Comparison of ENCODE assay signal across 21 mouse cellular contexts in genomic region chr6:37781894-37782293, GRCm38 (mm10).
A peak's percentile ranks its signal among the peaks of the same experiment; 100 is the strongest.
DNase-seq lines count a peak whose midpoint lies in the region; ATAC-seq and TF ChIP-seq lines count a peak whose summit lies in the region.
"Had no signal": no experiment of that assay in that cellular context is flagged by ENCODE, and none has a peak within 500 bp of the region (broad histone marks: within the 10 kb centered on the region; RNA-seq: fewer than 3 reads in every experiment).

No protein-coding gene starts in this region.

- peaks cover 19% of the 10 kb centered on the region for H3K4me1 ChIP-seq in liver, adult 2 months (ENCODE audit: control insufficient read depth, insufficient read depth, low read length)
- no peaks in the 10 kb centered on the region for H3K4me1 ChIP-seq in liver, embryonic 11.5 days (replicated peaks; ENCODE audit: control insufficient read depth, insufficient read depth, low read length)
- no peaks in the 10 kb centered on the region for H3K4me1 ChIP-seq in liver, embryonic 16.5 days (ENCODE audit: control insufficient read depth, low read depth, low read length)
- no peaks in the 10 kb centered on the region for H3K4me1 ChIP-seq in liver, postnatal 0 days (ENCODE audit: insufficient read depth)
- peaks cover 5% of the 10 kb centered on the region; the same call in 1 of the 2 replicates for H3K4me1 ChIP-seq in liver, embryonic 12.5 days

- H3K9me3 ChIP-seq in liver, embryonic 11.5 days (ENCODE audit: control insufficient read depth, low read length), result peaks cover 2% of the 10 kb centered on the region; the same call in 1 of the 2 replicates
- H3K9me3 ChIP-seq in liver, embryonic 16.5 days (replicated peaks; ENCODE audit: control insufficient read depth, low read length), result peaks cover 5% of the 10 kb centered on the region; the same call in 1 of the 2 replicates
- peaks cover 8% of the 10 kb centered on the region; the same call in 1 of the 2 replicates for H3K9me3 ChIP-seq in liver, postnatal 0 days (ENCODE audit: low read length)
- H3K9me3 ChIP-seq in liver, embryonic 12.5 days (replicated peaks), result peaks cover 14% of the 10 kb centered on the region; the same call in 1 of the 2 replicates
- H3K9me3 ChIP-seq: G1E had no signal

- no peak for TF ChIP-seq CTCF in liver, adult 2 months (IDR thresholded peaks at IDR 0.05; ENCODE audit: low read depth, low read length)
- TF ChIP-seq CTCF in liver, postnatal 0 days (IDR thresholded peaks at IDR 0.05; ENCODE audit: low read depth), result no peak

- no peaks in the 10 kb centered on the region for H3K27me3 ChIP-seq in liver, adult 2 months (ENCODE audit: control insufficient read depth, insufficient read depth, low read length)
- no peaks in the 10 kb centered on the region for H3K27me3 ChIP-seq in liver, embryonic 11.5 days (replicated peaks; ENCODE audit: control insufficient read depth, insufficient read depth, low read length)
- no peaks in the 10 kb centered on the region for H3K27me3 ChIP-seq in liver, embryonic 16.5 days (ENCODE audit: control insufficient read depth, insufficient read depth, low read depth, low read length)
- H3K27me3 ChIP-seq in liver, postnatal 0 days (ENCODE audit: insufficient read depth, low read length), result no peaks in the 10 kb centered on the region
- H3K27me3 ChIP-seq in liver, embryonic 12.5 days (replicated peaks), result no peaks in the 10 kb centered on the region
- H3K27me3 ChIP-seq: CH12.LX, Patski had no signal

- H3K36me3 ChIP-seq in liver, adult 2 months (ENCODE audit: control insufficient read depth, insufficient read depth, low read length), result no peaks in the 10 kb centered on the region
- no peaks in the 10 kb centered on the region for H3K36me3 ChIP-seq in liver, embryonic 11.5 days (ENCODE audit: control insufficient read depth, insufficient read depth, low read length)
- H3K36me3 ChIP-seq in liver, embryonic 16.5 days (ENCODE audit: control insufficient read depth, insufficient read depth), result no peaks in the 10 kb centered on the region
- no peaks in the 10 kb centered on the region for H3K36me3 ChIP-seq in liver, postnatal 0 days (replicated peaks; ENCODE audit: insufficient read depth, low read length)
- H3K36me3 ChIP-seq in liver, embryonic 12.5 days, result no peaks in the 10 kb centered on the region
- H3K36me3 ChIP-seq: G1E had no signal

- TF ChIP-seq POLR2A in liver, adult 2 months (IDR thresholded peaks at IDR 0.05; ENCODE audit: extremely low read depth, insufficient read depth, low read length), result no peak

- TF ChIP-seq EP300 in liver, postnatal 0 days (IDR thresholded peaks at IDR 0.05; ENCODE audit: low read depth), result no peak

- no peak overlapping the region for H3K9ac ChIP-seq in liver, adult 2 months (ENCODE audit: low read depth, low read length)
- no peak overlapping the region for H3K9ac ChIP-seq in liver, embryonic 11.5 days (ENCODE audit: low read depth, low read length)
- no peak overlapping the region for H3K9ac ChIP-seq in liver, embryonic 16.5 days (ENCODE audit: low read depth, low read length)
- no peak overlapping the region for H3K9ac ChIP-seq in liver, postnatal 0 days (replicated peaks)
- H3K9ac ChIP-seq in liver, embryonic 12.5 days, result no peak overlapping the region

- H3K27ac ChIP-seq in liver, adult 2 months (replicated peaks; ENCODE audit: insufficient read depth, low read depth, low read length), result peak overlapping the region; percentile 96
- no peak overlapping the region for H3K27ac ChIP-seq in liver, embryonic 11.5 days (ENCODE audit: low read depth, low read length)
- H3K27ac ChIP-seq in liver, embryonic 16.5 days (ENCODE audit: low read length), result no peak overlapping the region
- no peak overlapping the region for H3K27ac ChIP-seq in liver, postnatal 0 days (ENCODE audit: low read depth)
- no peak overlapping the region for H3K27ac ChIP-seq in liver, embryonic 12.5 days

- no peaks in the 10 kb centered on the region for H3K79me2 ChIP-seq in liver, adult 2 months (ENCODE audit: control insufficient read depth, insufficient read depth, low read length)

- H3K4me2 ChIP-seq in liver, embryonic 11.5 days, result no peak overlapping the region
- no peak overlapping the region for H3K4me2 ChIP-seq in liver, embryonic 16.5 days (ENCODE audit: low read depth, low read length)
- no peak overlapping the region for H3K4me2 ChIP-seq in liver, postnatal 0 days (ENCODE audit: low read depth, low read length)
- H3K4me2 ChIP-seq in liver, embryonic 12.5 days, result no peak overlapping the region

- H3K4me3 ChIP-seq in liver, adult 2 months (ENCODE audit: insufficient read depth, low read depth, low read length), result no peak overlapping the region
- no peak overlapping the region for H3K4me3 ChIP-seq in liver, embryonic 11.5 days (ENCODE audit: low read depth, low read length)
- no peak overlapping the region for H3K4me3 ChIP-seq in liver, embryonic 16.5 days (ENCODE audit: low read depth, low read length)
- no peak overlapping the region for H3K4me3 ChIP-seq in liver, postnatal 0 days (ENCODE audit: low read depth, low read length)
- no peak overlapping the region for H3K4me3 ChIP-seq in liver, embryonic 12.5 days

- no peak for ATAC-seq in liver, embryonic 11.5 days (replicated peaks; ENCODE audit: low FRiP score)
- ATAC-seq in liver, embryonic 16.5 days (ENCODE audit: low read depth), result peak; percentile 19; the same call in 1 of the 2 replicates
- peak; percentile 60 for ATAC-seq in liver, postnatal 0 days
- no peak for ATAC-seq in liver, embryonic 12.5 days
- ATAC-seq: activated CD4-positive, CD25-positive, alpha-beta regulatory T cell, adult 4 months; CD4-positive, CD25-positive, alpha-beta regulatory T cell, adult 4 months; Patski had no signal

- DNase-seq in liver, adult 2 months (ENCODE audit: extremely low read depth, low read depth, low spot score), result peak; percentile 97
- DNase-seq in liver, embryonic 11.5 days (ENCODE audit: low spot score), result no peak
- DNase-seq in liver, result no peak
- no peak for DNase-seq in liver, postnatal 0 days
- DNase-seq: adrenal gland, adult 2 months; adrenal gland, adult 8-10 months; adrenal gland, postnatal 10 days; adrenal gland, postnatal 14 days; adrenal gland, postnatal 25 days; adrenal gland, postnatal 36 days; B cell, adult 2 months; cerebellum, adult 11 months; cerebellum, adult 11-12 months; cerebellum, adult 18-20 months had no signal

Comparison
In these comparisons a context has a peak if more than half of its experiments do, and no peak if none do; other contexts are left out.
1. ATAC-seq: peak in liver, embryonic 16.5 days (single experiment) and liver, postnatal 0 days (single experiment); none in liver, embryonic 11.5 days (single experiment) and liver, embryonic 12.5 days (single experiment).